Mouse (Mus musculus): Measurements from ENCODE around the gene Nek8. TPM values are rescaled to one million over a fixed set of nuclear protein-coding genes. Genes with fewer than 3 reads are reported as not detected.

Nek8 gene
- total RNA-seq, 2 experiments from 2014 or later: 9.8 to 12.8 TPM

DNA sequence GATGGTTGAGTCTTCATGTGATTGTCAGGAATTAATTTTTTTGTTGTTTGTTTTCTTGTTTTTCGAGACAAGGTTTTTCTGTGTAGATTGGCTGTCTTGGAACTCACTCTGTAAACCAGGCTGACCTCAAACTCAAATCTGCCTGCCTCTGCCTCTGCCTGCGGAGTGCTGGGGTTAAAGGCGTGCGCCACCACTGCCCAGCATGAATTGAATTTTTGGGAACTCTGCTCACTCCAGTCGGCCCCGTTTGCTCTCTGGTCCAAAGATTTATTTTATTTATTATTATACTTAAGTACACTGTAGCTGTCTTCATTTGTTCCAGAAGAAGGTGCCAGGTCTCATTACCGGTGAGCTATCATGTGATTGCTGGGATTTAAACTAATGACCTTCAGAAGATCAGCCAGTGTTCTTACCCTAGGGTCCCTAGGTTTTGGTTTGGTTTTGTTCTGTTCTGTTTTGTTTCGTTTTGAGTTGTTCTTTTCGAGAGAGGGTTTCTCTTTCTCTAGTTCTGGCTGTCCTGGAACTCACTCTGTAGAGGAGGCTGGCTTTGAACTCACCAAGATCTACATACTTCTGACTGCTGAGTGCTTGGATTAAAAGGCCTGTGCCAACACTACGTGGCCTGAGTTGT lies 7.5 kb upstream of the Nek8 start:
- no peak for DNase-seq (ENCODE audit: low spot score in 2 of 2)

DNA sequence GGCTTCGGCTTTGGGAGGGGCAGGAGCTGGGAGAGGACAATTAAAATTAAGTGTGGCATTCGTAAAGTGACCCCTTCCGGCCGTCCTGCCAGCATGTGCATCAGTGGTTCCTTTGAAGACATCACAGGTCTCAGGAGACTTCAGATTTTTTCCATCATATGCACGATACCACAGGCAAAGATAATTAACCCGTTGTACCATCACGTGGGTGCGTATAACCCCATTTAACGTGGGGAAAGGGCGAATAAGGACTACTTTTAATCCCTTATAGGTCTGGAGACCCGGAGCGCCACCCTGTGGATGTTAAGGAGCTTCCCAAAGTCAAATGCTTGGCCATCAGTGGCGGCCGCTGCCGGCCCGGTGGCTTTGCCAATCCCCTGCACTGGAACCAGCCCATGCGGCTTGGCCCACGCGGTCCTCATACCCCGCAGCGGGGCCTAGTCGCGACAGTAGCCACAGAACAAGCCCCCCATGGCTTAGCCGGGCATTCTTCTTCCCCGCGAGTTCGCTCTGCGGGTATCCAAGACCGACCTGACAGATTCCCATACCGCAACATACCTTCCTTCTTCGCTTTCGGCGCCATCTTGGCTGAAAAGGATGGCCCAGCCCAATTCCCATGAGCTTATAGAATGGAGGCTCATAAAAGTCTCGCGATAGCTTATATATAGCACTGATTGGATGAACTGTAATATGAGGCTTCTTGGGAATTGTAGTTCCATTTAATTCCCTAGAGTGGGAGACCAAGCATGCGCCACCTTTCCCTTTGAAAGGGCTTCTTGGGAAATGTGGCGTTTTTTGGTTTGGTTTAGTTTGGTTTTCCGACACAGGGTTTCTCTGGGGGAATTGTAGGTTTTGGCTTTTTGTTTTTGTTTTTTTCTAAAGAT lies 6.7 kb upstream of the Nek8 start, which contains the start of gene Rpl23a:
TSS of gene Rpl23a (minus strand) at position 624 of the 884 bp plus-strand sequence.
- DNase-seq (ENCODE audit: low spot score in 2 of 2): peak; percentile 71 to 77

DNA sequence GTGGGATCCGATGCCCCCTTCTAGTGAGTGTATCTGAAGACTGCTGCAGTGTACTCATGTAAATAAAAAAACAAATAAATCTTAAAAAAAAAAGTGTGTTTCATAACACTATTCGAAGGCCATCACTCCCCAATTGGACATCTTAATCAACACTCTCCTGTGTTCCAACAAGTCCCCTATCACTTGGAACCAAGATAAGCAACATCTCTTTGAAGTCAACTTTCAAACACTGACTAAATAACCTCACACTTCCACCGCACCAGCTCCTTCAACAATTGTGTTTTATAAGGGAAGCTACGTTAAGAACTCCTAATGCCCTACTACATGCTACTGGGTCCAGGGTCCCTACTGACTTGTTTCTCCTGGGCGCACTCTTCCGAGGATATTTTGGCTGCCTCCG lies 6.0 kb upstream of the Nek8 start:
- DNase-seq (ENCODE audit: low spot score in 2 of 2): no peak

DNA sequence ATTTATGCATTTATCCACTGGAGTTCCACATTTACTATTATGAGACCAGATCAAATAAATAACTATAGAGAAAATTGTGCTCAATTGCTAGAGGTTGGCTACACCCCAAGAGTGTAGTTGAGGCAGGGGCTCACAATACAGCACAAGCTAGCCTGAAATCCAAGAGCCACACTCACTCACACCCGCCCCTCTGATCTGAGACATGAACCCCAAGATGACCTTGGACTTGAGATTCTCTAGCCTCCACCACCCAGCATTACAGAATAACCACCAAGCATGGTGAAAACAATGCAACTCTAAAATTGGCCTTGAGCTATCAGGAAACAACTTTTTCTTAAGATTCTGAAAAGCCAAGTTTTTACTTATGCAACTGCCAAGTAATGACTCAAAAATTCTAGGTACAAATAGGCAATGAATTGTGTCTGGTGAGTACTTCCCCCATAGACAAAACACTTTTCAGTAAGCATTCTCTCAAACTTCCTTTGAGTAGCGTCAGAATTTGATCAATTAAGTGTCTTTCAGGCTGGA lies 5.4 kb upstream of the Nek8 start:
- no peak for DNase-seq (ENCODE audit: low spot score in 2 of 2)

DNA sequence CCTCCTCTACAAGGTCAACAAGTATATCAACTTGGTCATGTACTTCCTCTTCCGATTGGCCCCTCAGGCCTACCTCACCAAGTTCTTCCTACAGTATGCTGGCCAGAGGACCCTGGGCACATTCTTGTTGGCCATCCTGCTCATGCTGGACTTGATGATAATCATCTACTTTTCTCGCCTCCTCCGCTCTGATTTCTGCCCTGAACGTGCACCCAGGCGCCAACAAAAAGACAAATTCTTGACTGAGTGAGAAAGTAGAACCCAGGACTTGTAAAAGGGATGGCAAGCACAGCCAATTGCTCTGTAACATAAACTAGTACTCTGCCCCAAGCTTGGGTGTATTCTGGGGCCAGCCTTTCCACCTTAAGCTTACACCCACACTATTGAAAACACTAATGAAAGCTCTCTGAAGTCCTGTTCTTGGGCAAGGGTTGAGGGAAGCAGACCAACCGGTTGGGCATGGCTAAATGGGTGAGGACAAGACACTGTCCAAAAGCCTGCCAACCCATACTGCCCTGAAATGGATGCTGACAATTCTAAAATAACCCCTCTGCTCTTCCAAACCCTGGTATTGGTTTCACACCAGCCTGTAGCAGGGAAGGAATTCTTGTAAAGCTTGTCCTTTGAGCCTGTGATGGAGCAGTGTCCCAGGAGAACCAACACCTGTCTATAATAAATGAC lies 3.7 kb upstream of the Nek8 start:
- no peak for DNase-seq (ENCODE audit: low spot score in 2 of 2)

DNA sequence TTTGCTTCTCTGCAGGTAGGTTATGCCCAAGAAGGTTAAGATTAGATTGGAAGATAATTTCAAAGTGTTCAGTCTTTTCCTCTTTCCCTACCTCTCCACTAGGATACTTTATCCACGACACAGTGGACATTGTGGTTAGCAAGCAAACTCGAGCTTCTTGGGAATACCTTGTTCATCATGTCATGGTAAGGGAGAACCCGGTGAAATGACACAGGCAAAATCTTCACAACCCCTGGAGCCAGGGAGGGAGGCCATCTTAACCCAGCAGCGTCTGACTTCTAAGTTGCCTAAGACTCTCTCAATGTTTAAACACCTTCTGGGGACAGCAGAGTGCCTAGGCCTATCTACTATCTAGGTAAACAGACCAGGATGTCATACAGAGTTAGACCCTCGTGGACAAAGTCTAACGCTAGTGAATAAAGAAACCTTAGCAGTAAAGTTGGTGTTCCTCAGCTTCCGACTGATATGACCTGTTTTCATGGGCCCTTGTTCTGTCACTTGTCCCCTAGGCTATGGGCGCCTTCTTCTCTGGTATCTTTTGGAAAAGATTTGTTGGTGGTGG lies 3.0 kb upstream of the Nek8 start:
- DNase-seq (ENCODE audit: low spot score in 2 of 2): no peak

DNA sequence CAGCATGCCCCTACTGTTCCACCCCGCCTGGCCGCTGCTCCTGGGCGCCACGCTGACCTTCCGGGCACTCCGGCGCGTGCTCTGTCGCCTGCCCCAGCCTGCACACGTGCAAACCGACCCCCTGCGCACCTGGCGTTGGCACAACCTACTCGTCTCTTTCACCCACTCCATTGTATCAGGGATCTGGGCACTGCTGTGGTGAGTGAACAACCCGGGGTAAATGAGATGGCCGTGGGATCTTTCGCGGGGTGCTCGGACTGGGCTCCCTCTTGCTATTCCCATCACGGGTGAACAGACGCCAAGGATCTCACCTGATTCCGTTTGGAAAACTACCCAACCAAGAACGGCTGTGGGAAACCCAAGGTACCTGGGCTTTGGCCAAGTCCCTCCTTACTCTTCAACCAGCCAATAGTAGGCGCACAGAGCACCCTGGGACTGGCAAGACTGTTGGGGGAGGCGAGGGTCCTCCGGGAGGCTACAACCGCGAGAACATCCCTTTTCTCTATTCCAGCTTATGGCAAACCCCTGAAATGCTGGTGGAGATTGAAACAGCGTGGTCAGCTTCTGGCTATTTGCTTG lies 2.5 kb upstream of the Nek8 start:
- DNase-seq (ENCODE audit: low spot score in 2 of 2): peak in 1 of 2 experiments; percentile 48

DNA sequence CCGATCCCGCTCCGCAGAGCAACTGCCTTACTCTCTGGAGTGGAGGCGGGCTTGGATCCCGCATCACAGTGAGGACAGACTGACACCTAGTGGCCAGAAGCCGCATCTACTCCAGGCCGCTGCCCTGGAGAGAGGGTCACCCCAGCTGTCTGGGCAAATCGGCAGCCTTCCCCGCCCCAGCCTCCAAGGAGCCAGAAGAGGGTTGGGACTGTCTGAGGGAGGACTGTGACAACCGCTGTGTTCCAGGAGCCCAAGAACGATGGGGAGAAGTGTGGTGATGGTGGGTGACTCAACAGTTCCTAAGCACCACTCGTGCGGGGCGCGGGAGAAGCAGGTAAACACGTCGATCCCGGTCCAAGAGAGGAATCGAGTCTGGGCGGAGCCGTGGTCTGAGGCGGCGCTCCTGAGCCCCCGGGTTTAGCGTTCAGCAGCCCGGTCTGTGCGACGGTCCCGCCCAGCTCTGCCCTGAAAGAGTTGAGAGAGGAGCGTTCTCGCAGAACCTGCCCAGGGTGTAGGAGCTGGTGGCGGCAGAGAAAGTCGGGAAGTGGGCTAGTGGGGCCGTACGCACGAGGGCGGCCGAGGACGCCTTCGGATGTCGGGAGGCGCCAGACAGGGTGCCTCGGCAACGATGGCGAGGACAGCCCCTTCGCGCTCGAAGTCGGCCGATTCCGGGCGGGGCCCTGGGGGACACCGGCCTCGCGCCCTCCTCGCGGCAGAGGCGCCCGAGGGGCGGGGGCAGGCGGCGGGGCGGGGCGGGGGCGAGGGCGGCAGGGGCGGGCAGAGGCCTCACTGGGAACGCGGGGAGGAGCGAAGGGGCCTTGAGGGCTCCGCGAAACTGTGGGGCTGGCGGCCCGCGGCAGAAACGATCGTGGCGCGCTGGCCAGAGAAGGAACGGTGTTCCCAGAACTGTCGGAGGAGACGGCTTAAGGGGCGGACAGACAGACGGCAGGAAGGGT lies 1.7 kb upstream of the Nek8 start:
- DNase-seq (ENCODE audit: low spot score in 2 of 2): peak; percentile 95 to 96

DNA sequence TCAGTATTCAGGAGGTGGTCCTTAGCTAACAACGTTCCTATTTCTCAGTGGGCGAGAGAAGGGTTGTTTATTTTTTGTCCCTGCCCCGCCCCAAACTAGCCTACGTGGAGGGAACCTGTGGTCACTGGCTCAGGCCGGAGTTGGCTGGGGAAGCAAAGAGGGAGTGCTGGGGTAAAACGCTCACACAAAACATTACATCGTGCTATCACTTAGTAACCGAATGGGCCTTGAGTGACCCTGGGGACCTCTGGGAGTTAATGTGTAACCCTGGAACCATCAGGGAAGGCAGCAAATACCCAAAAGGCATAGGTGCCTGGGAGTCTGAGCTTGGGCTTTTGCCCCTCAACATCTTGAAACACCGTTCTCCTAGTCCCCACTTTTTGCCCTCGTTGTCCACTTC lies 962 bp upstream of the Nek8 start:
- DNase-seq (ENCODE audit: low spot score in 2 of 2): no peak

DNA sequence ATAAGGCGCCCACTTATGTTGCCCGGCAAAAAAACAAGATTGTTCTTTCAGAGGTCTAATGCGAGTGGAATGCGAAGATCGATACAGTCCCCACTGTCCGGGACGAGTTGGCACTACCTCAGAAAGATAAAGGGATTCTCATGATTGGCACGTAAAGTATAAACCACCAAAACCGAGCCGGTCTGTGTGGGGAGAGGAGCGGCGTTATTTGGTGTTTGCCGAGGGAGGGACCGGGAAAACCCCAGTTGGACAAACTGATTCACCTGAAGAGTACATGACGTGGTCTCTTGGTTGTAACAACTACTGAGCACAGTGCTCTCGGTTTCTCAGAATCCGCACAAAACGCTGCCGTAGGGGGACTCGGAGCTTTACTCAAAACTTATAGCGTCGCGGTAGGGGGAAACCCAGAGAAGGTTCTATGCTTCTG lies 443 bp upstream of the Nek8 start:
- DNase-seq (ENCODE audit: low spot score in 2 of 2): no peak

DNA sequence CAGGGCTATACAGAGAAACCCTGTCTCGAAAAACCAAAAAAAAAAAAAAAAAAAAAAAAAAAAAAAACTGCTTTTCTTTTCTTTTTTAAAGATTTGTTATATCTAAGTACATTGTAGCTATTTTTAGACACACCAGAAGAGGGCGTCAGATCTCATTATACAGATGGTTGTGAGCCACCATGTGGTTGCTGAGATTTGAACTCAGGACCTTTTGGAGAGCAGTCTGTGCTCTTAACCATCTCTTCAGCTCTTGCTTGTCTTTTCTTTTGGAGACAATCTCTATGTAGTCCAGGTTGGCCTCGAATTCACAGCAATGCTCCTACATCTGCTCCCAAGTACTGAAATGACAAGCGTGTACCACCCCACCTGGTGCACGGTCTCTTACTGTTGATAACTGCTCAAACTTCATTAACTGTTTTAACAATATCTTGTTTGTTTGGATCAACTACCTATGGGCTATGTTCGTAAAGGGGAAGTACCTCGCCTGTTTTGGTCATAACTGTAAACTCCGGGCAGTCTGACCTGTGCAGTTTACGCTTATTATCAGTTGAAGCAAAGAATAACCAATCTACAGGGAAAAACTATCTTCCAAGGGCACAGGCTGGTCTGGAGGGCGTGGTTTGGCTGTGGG lies 589 bp downstream of the Nek8 start:
- DNase-seq (ENCODE audit: low spot score in 2 of 2): no peak

DNA sequence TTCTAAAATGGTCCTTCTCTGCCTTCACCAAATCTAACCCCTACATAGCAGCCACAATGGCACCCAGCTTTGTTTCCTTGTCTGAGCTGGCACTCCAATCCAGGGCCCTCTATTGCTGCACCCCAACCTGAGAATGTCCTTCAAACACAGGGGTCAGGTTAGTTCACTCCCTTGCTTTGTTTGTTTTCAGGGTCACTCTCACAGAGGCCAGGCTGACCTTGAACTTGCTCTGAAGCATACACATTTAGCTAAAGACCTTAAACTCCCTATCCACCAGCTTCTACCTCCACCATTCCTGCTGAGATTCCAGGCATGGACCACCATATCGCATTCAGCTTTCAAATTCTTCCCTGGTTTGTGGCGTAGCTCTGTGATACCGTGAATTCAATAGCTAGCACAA lies 2.0 kb downstream of the Nek8 start:
- DNase-seq (ENCODE audit: low spot score in 2 of 2): no peak

DNA sequence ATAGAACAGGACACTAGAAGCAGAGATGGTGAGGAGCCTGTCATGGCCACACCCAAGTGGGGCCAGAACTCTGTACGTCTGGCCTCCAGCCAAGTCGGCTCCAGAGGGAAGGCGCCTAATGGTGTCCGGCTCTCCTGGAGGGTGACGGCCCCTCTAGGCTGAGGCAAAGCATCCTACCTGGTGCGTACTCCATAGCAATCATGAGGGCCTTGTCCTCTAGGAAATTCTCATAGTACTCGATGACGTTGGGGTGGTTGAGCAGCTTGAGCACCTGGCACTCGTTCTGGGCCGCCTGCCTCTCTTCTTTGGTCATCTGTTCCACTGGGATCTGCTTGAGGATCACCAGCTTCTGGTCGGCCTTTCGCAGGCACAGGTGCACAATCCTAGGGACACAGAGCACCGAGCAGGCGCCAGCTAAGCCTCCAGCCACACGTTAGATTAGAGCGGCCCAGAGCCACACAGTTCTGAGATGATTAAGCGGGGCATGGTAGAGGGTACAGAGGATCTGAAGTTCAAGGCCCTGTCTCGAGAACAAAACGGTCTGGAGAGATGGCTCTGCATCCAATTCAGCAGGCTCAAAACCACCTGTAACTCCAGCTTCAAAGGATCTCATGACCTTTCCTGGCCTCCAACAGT lies 3.6 kb downstream of the Nek8 start:
- no peak for DNase-seq (ENCODE audit: low spot score in 2 of 2)

DNA sequence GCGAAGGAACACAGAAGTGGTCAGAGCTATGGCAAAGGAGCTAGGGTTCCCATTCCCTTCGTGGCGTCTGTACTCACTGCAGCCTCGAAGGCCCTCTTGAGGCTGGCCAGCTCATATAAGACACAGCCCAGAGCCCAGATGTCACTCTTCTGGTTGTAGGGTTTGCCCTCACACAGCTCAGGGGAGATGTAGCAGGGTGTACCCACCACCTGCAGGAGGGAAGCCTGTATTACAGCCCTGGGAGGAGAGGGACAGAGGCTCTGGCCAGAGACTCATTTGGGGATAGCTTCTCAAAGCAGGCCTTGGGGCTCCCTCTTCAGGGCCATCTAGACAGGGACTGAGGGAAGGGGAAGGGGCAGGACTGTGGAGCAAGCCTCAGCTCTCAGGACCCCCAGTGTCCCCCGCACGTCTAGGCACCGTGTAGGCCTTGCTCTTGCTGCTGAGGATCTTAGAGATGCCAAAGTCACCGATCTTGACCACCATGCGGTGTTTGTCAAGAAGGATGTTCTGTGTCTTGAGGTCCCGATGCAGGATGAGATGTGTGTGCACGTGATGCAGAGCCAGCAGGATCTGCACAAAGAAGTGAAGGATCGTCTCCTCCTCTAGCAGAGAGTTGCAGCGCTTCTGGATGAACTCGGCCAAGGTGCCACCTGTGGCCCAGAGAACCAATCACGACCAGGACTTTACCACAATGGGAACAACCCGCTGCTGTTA lies 4.3 kb downstream of the Nek8 start:
- DNase-seq (ENCODE audit: low spot score in 2 of 2): no peak

DNA sequence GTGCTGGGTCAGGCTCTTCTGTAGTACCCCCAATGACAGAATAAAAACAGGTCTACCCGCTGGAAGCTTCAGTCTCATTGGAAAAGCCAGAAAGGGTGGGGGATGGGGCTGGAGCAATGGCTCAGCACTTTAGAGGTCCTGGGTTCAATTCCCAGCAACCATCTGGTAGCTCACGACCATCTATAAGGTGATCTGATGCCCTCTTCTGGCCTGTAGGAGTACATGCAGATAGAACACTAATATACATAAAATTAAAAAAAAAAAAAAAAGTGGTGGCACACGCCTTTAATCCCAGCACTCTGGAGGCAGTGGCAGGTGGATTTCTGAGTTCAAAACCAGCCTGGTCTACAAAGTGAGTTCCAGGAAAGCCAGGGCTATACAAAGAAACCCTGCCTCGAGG lies 5.1 kb downstream of the Nek8 start:
- no peak for DNase-seq (ENCODE audit: low spot score in 2 of 2)

DNA sequence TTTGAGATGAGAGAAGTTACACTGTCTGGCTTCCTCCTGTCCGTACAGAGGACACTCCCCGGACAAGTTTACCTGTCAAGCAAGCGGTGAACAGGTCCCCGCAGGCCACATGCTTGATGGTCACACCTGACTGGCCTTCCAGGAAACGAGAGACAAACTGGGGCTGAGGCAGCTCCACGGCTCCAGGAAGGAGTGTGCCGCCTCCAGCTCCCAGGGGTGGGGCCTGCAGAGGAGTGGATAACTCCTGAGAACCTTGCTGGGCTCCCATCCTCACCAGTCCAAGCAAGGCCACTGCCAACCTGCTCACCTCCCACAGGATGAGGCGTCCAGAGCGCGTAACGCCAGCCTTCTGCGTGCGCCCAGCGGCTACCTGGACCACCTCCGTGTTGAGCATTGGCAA lies 6.2 kb downstream of the Nek8 start:
- no peak for DNase-seq (ENCODE audit: low spot score in 2 of 2)

DNA sequence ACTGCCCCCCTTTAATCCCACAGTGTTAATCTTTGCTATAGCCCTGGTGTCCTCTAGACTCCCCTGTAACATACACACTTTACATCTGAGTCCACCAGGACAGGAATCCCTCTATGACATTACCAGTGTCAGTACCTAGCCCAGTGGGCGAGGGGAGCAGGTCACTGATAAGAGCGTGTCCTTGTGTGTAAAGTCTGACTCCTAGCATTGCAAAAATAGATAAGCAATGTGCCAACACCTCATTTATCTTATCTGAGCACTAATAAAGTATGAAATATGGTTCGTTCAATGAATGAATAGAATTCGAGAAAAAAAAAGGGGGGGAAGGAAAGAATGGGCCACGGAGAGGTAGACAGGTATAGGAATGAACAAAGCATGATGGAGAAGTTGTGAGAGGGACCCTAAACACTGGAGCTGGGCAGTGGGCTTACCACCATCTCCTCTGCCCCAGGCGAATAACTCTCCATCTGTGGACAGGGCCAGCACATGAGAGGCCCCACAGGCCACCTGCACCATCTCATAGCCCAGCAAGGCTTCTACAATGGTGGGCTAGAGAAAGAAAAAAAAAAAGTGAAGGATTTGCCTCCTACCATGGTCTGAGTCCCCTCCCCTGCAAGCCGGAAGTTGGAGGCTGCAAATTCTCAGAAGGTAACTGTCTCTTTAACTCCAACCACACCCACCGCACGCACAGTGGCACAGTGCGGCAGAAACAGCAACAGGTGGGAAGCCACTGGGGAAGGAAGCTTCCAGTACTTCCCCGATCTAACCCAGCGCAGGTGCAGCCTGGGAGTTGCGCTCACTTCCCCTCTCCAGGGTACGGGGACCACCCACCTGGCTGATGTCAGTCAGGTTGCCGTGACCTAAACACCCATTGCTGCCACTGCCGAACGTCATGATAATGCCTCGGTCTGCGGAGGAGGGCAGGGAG lies 7.7 kb downstream of the Nek8 start:
- DNase-seq (ENCODE audit: low spot score in 2 of 2): no peak
